Mouse (Mus musculus) limb, embryonic 10.5 days (tissue): ENCODE results near the gene Yme1l1. TPM values are rescaled to one million over a fixed set of nuclear protein-coding genes. Genes with fewer than 3 reads are reported as not detected.

Experiments
- DNase-seq: peaks from one replicate; pipeline ENCODE4 v3.0.0-alpha.2; 2017; ENCODE audit warnings: low spot score
- H3K27ac ChIP-seq: fragments of 300-500 bp; sonication (generic); 2 replicates; pipeline ENCODE4 v1.5.1; 2016; ENCODE audit warnings: mild to moderate bottlenecking
- H3K27me3 ChIP-seq: fragments of 300-500 bp; sonication (generic); 2 replicates; pipeline ENCODE4 v1.6.1; 2016; ENCODE audit warnings: low read depth, mild to moderate bottlenecking; ENCODE audit not compliant: poor library complexity, severe bottlenecking
- H3K36me3 ChIP-seq: fragments of 300-500 bp; sonication (generic); 2 replicates; pipeline ENCODE4 v1.6.1; 2016; ENCODE audit warnings: mild to moderate bottlenecking, moderate library complexity
- H3K4me1 ChIP-seq: fragments of 300-500 bp; sonication (generic); 2 replicates; pipeline ENCODE4 v1.6.1; 2016
- H3K4me3 ChIP-seq: fragments of 300-500 bp; sonication (generic); 2 replicates; pipeline ENCODE4 v1.5.1; 2016; ENCODE audit warnings: mild to moderate bottlenecking, moderate library complexity
- H3K9me3 ChIP-seq: fragments of 300-500 bp; sonication (generic); replicated peaks from 2 replicates; pipeline ENCODE4 v1.6.1; 2016; ENCODE audit warnings: mild to moderate bottlenecking
- WGBS: fragments of 180-500 bp; shearing (Covaris S2); methylation state at CpG from one replicate; pipeline ENCODE4 v1.1.7; 2016; 5-methylcytosine and 5-hydroxymethylcytosine counted together
- polyA plus RNA-seq: library from polyadenylated mRNA; unstranded; fragments of >200 nt; fragmentation: Nextera tagmentation; extraction: Ambion mirVana; gene quantifications from 2 replicates; pipeline ENCODE4 v1.2.1, GENCODE M21; 2016

Gene Yme1l1
- polyA plus RNA-seq, result 64.9 and 76.5 TPM in 2 replicates

GRCm38 (mm10) chr2:23155777-23156607 is at the start of gene Yme1l1, which contains the start of gene Mastl:
Yme1l1 (plus strand) TSS chr2:23156369.
Mastl (minus strand) TSS chr2:23156024.
- Histone ChIP-seq H3K9me3 (no peaks in the 10 kb centered on the region), H3K27ac (peak within 1 kb of the TSS; percentile 90), H3K36me3 (peaks cover 23% of the 10 kb centered on the region), H3K27me3 (no peaks in the 10 kb centered on the region), H3K4me3 (peak within 1 kb of the TSS; percentile 64), H3K4me1 (peaks cover 18% of the 10 kb centered on the region)
- peak; percentile 97 for DNase-seq
- WGBS, result under 1% methylated on average over 61 of the region's 61 CpGs

GRCm38 (mm10) chr2:23119573-23119972 is 36.6 kb upstream of the Yme1l1 start:
- Histone ChIP-seq H3K4me1 (no peaks in the 10 kb centered on the region), H3K27me3 (no peaks in the 10 kb centered on the region), H3K36me3 (peaks cover 81% of the 10 kb centered on the region), H3K9me3 (no peaks in the 10 kb centered on the region), H3K27ac (no peak overlapping the region), H3K4me3 (no peak overlapping the region)
- DNase-seq, result no peak

- Histone ChIP-seq H3K36me3 (peaks cover 27% of the 10 kb centered on the region), H3K4me1 (peaks cover 18% of the 10 kb centered on the region), H3K27ac (peak overlapping the region; percentile 90), H3K9me3 (no peaks in the 10 kb centered on the region), H3K27me3 (no peaks in the 10 kb centered on the region), H3K4me3 (peak overlapping the region; percentile 64)
- WGBS, result 10% methylated on average over 5 of the region's 5 CpGs
- no peak for DNase-seq
Observed at GRCm38 (mm10) chr2:23155199-23155621, 959 bp upstream of the Yme1l1 start.

- peaks cover 18% of the 10 kb centered on the region for H3K4me1 ChIP-seq
- peak overlapping the region; percentile 90 for H3K27ac ChIP-seq
- peak overlapping the region; percentile 64 for H3K4me3 ChIP-seq
- H3K36me3 ChIP-seq, result peaks cover 26% of the 10 kb centered on the region
- no peak for DNase-seq
- 1% methylated on average over 17 of the region's 17 CpGs for WGBS
- H3K27me3 ChIP-seq, result no peaks in the 10 kb centered on the region
- no peaks in the 10 kb centered on the region for H3K9me3 ChIP-seq
Observed at GRCm38 (mm10) chr2:23156608-23157081, 476 bp downstream of the Yme1l1 start.

GRCm38 (mm10) chr2:23172305-23172704 is 16.1 kb downstream of the Yme1l1 start:
- Histone ChIP-seq H3K27me3 (no peaks in the 10 kb centered on the region), H3K4me1 (no peaks in the 10 kb centered on the region), H3K9me3 (no peaks in the 10 kb centered on the region), H3K4me3 (no peak overlapping the region), H3K27ac (no peak overlapping the region), H3K36me3 (peaks cover 94% of the 10 kb centered on the region)
- DNase-seq, result no peak
- WGBS, result 90% methylated on average over 3 of the region's 3 CpGs

GRCm38 (mm10) chr2:23194366-23194765 is 38.2 kb downstream of the Yme1l1 start:
- 91% methylated on average over 1 of the region's 1 CpGs for WGBS
- H3K36me3 ChIP-seq, result peaks cover 94% of the 10 kb centered on the region
- no peak overlapping the region for H3K4me3 ChIP-seq

GRCm38 (mm10) chr2:23201034-23201433 is 44.9 kb downstream of the Yme1l1 start:
- Histone ChIP-seq H3K4me1 (no peaks in the 10 kb centered on the region), H3K36me3 (peaks cover 43% of the 10 kb centered on the region)
- 96% methylated on average over 1 of the region's 1 CpGs for WGBS

More at GRCm38 (mm10) chr2:23194366-23194765, 38.2 kb downstream of the Yme1l1 start:
- DNase-seq, result no peak
- Histone ChIP-seq H3K9me3 (no peaks in the 10 kb centered on the region), H3K27me3 (no peaks in the 10 kb centered on the region), H3K27ac (no peak overlapping the region), H3K4me1 (no peaks in the 10 kb centered on the region)

GRCm38 (mm10) chr2:23202900-23203670 is 46.9 kb downstream of the Yme1l1 start:
- Histone ChIP-seq H3K4me3 (no peak overlapping the region), H3K9me3 (no peaks in the 10 kb centered on the region), H3K36me3 (peaks cover 26% of the 10 kb centered on the region), H3K4me1 (no peaks in the 10 kb centered on the region), H3K27me3 (no peaks in the 10 kb centered on the region), H3K27ac (no peak overlapping the region)
- no peak for DNase-seq
- 65% methylated on average over 15 of the region's 15 CpGs for WGBS

More at GRCm38 (mm10) chr2:23201034-23201433, 44.9 kb downstream of the Yme1l1 start:
- no peaks in the 10 kb centered on the region for H3K27me3 ChIP-seq
- no peaks in the 10 kb centered on the region for H3K9me3 ChIP-seq
- H3K4me3 ChIP-seq, result no peak overlapping the region
- no peak overlapping the region for H3K27ac ChIP-seq
- DNase-seq, result no peak

GRCm38 (mm10) chr2:23207070-23207526 is 50.9 kb downstream of the Yme1l1 start, which contains the start of gene 4931423N10Rik:
4931423N10Rik (plus strand) TSS chr2:23207476.
- Histone ChIP-seq H3K4me3 (no peak within 1 kb of the TSS), H3K4me1 (no peaks in the 10 kb centered on the region), H3K27me3 (no peaks in the 10 kb centered on the region), H3K36me3 (no peaks in the 10 kb centered on the region), H3K9me3 (no peaks in the 10 kb centered on the region), H3K27ac (no peak within 1 kb of the TSS)
- DNase-seq, result no peak
- WGBS, result 81% methylated on average over 15 of the region's 15 CpGs

GRCm38 (mm10) chr2:23213661-23214060 is 57.5 kb downstream of the Yme1l1 start:
- Histone ChIP-seq H3K36me3 (no peaks in the 10 kb centered on the region), H3K9me3 (no peaks in the 10 kb centered on the region), H3K27me3 (no peaks in the 10 kb centered on the region), H3K4me1 (no peaks in the 10 kb centered on the region), H3K4me3 (no peak overlapping the region), H3K27ac (no peak overlapping the region)
- DNase-seq, result no peak
- WGBS, result 88% methylated on average over 5 of the region's 5 CpGs

GRCm38 (mm10) chr2:23225199-23225598 is 69.0 kb downstream of the Yme1l1 start:
- no peak overlapping the region for H3K27ac ChIP-seq
- no peak overlapping the region for H3K4me3 ChIP-seq
- no peaks in the 10 kb centered on the region for H3K9me3 ChIP-seq
- H3K4me1 ChIP-seq, result no peaks in the 10 kb centered on the region
- H3K27me3 ChIP-seq, result 0 out of 2 replicates have a peak, but pooled peaks cover 4% of the 10 kb centered on the region
- 65% methylated on average over 6 of the region's 7 CpGs for WGBS
- no peak for DNase-seq
- H3K36me3 ChIP-seq, result no peaks in the 10 kb centered on the region

GRCm38 (mm10) chr2:23228463-23228862 is 72.3 kb downstream of the Yme1l1 start:
- DNase-seq, result no peak
- 74% methylated on average over 2 of the region's 2 CpGs for WGBS
- Histone ChIP-seq H3K27ac (no peak overlapping the region), H3K9me3 (no peaks in the 10 kb centered on the region), H3K4me1 (no peaks in the 10 kb centered on the region), H3K27me3 (peaks cover 12% of the 10 kb centered on the region), H3K4me3 (no peak overlapping the region), H3K36me3 (no peaks in the 10 kb centered on the region)
